Mouse (Mus musculus) spleen, adult 2 months (tissue): ENCODE measurements around the gene Ctnna3.

ENCODE experiments used
- CTCF ChIP-seq: fragments of 200-500 bp; IDR thresholded peaks from 2 replicates; pipeline ENCODE4 v1.5.1; 2011; ENCODE audit warnings: mild to moderate bottlenecking, inconsistent platforms; ENCODE audit not compliant: insufficient read depth, insufficient read length, insufficient replicate concordance; ENCODE audit errors: extremely low read depth
- POLR2A ChIP-seq: fragments of 200-500 bp; IDR thresholded peaks from 2 replicates; pipeline ENCODE4 v1.6.1; 2011; ENCODE audit warnings: low read depth, low read length, inconsistent platforms

GRCm38 (mm10) chr10:64836315-64836714, 1406.4 kb downstream of the Ctnna3 start:
- TF ChIP-seq POLR2A, result no peak
- no peak for TF ChIP-seq CTCF
